Mouse (Mus musculus) retina, postnatal 1 day (tissue): ENCODE results near the gene Dnajc9.

Source experiments
- DNase-seq: peaks from one replicate; pipeline ENCODE4 v3.0.0-alpha.2; 2012

Gene Dnajc9

GRCm38 (mm10) chr14:20388441-20389129 is at the start of gene Dnajc9:
Gene Dnajc9, minus strand, starts transcription at chr14:20388910.
- peak; percentile 95 for DNase-seq

GRCm38 (mm10) chr14:20436976-20437375 is 48.3 kb upstream of the Dnajc9 start:
- DNase-seq, result no peak

- DNase-seq, result peak; percentile 32
Observed at GRCm38 (mm10) chr14:20432420-20432819, 43.7 kb upstream of the Dnajc9 start.

- DNase-seq, result no peak
Observed at GRCm38 (mm10) chr14:20431726-20432125, 43.0 kb upstream of the Dnajc9 start.

GRCm38 (mm10) chr14:20429833-20430232 is 41.1 kb upstream of the Dnajc9 start:
- no peak for DNase-seq

GRCm38 (mm10) chr14:20428593-20428992 is 39.9 kb upstream of the Dnajc9 start:
- DNase-seq, result no peak

GRCm38 (mm10) chr14:20423046-20423445 is 34.3 kb upstream of the Dnajc9 start:
- no peak for DNase-seq

- DNase-seq, result no peak
Observed at GRCm38 (mm10) chr14:20422257-20422656, 33.5 kb upstream of the Dnajc9 start.

- peak; percentile 53 for DNase-seq
Observed at GRCm38 (mm10) chr14:20400071-20400470, 11.4 kb upstream of the Dnajc9 start.

GRCm38 (mm10) chr14:20398864-20399263 is 10.2 kb upstream of the Dnajc9 start:
- no peak for DNase-seq

GRCm38 (mm10) chr14:20397220-20397619 is 8.5 kb upstream of the Dnajc9 start:
- DNase-seq, result no peak

- DNase-seq, result peak; percentile 99
Observed at GRCm38 (mm10) chr14:20393205-20393913, 4.6 kb upstream of the Dnajc9 start, which contains the start of gene Mrps16. Gene Mrps16, minus strand, starts transcription at chr14:20393634.

- DNase-seq, result no peak
Observed at GRCm38 (mm10) chr14:20392326-20392725, 3.6 kb upstream of the Dnajc9 start.

- DNase-seq, result no peak
Observed at GRCm38 (mm10) chr14:20389446-20390079, 853 bp upstream of the Dnajc9 start.

- no peak for DNase-seq
Observed at GRCm38 (mm10) chr14:20379753-20380430, 8.8 kb downstream of the Dnajc9 start.

- DNase-seq, result no peak
Observed at GRCm38 (mm10) chr14:20379087-20379640, 9.5 kb downstream of the Dnajc9 start.

- peak; percentile 68 for DNase-seq
Observed at GRCm38 (mm10) chr14:20378313-20379061, 10.2 kb downstream of the Dnajc9 start.

- DNase-seq, result no peak
Observed at GRCm38 (mm10) chr14:20377112-20377521, 11.6 kb downstream of the Dnajc9 start.

- no peak for DNase-seq
Observed at GRCm38 (mm10) chr14:20371854-20372253, 16.9 kb downstream of the Dnajc9 start.

GRCm38 (mm10) chr14:20370798-20371197 is 17.9 kb downstream of the Dnajc9 start:
- DNase-seq, result no peak

- DNase-seq, result peak; percentile 10
Observed at GRCm38 (mm10) chr14:20368271-20368670, 20.4 kb downstream of the Dnajc9 start.

- no peak for DNase-seq
Observed at GRCm38 (mm10) chr14:20363230-20363629, 25.5 kb downstream of the Dnajc9 start.
